Mouse (Mus musculus) heart, adult 18-20 months (tissue): ENCODE data around the gene Iqcf3. TPM values are rescaled to one million over a fixed set of nuclear protein-coding genes. Genes with fewer than 3 reads are reported as not detected.

Experiments used
- DNase-seq, 2 experiments: peaks; one replicate each; pipeline ENCODE4 v3.0.0; 2021 to 2022; ENCODE audit warnings: mixed read lengths in 1 of 2
- total RNA-seq, 2 experiments: library from RNA; stranded (reverse); gene quantifications; 2 replicates each; pipeline ENCODE4 v1.2.3; 2021

Gene Iqcf3
- total RNA-seq, 2 experiments from 2014 or later: not detected

- peak; percentile 81 for DNase-seq
Observed at GRCm38 (mm10) chr9:106453271-106454070, 108.0 kb downstream of the Iqcf3 start, which contains the start of gene Pcbp4. TSS of gene Pcbp4 (plus strand) at chr9:106453291.

Other genes starting within 250 kb of the Iqcf3 start
- 10 to 100 TPM; 45.5 to 46.2 TPM for gene Dusp7, start 193.0 kb downstream of the Iqcf3 start, total RNA-seq
- gene Rpl29, start 132.2 kb downstream of the Iqcf3 start, total RNA-seq: 100 to 1,000 TPM; 272 to 273 TPM
- gene Acy1, start 123.3 kb downstream of the Iqcf3 start, total RNA-seq: 10 to 100 TPM; 26.1 to 26.8 TPM
- gene Abhd14b, start 114.2 kb downstream of the Iqcf3 start, total RNA-seq: 1 to 10 TPM; 8.5 to 8.6 TPM
- gene Abhd14a, start 114.0 kb downstream of the Iqcf3 start, total RNA-seq: 10 to 100 TPM; 19.0 to 19.6 TPM
- 10 to 100 TPM; 61.1 to 63.2 TPM for gene Pcbp4, start 108.3 kb downstream of the Iqcf3 start, total RNA-seq
- not detected for gene Gpr62, start 95.7 kb downstream of the Iqcf3 start, total RNA-seq
- 10 to 100 TPM; 21.3 to 26.3 TPM for gene Rrp9, start 85.7 kb downstream of the Iqcf3 start, total RNA-seq
- 10 to 100 TPM; 33.7 to 38.2 TPM for gene Parp3, start 84.7 kb downstream of the Iqcf3 start, total RNA-seq
- not detected for gene Iqcf1, start 61.7 kb downstream of the Iqcf3 start, total RNA-seq
- gene Iqcf5, start 47.1 kb downstream of the Iqcf3 start, total RNA-seq: not detected
- gene Iqcf4, start 9.4 kb upstream of the Iqcf3 start, total RNA-seq: not detected
- not detected for gene Iqcf6, start 65.0 kb upstream of the Iqcf3 start, total RNA-seq
- not detected for gene Grm2, start 94.5 kb upstream of the Iqcf3 start, total RNA-seq
- 10 to 100 TPM; 42.2 to 45.6 TPM for gene Tex264, start 124.3 kb upstream of the Iqcf3 start, total RNA-seq
- gene Rad54l2, start 227.6 kb upstream of the Iqcf3 start, total RNA-seq: 1 to 10 TPM; 9.0 to 9.2 TPM